Mouse (Mus musculus): Measurements from ENCODE around the gene Kcnn4.

Gene Kcnn4

GRCm38 (mm10) chr7:24369731-24370541 is at the start of gene Kcnn4:
Gene Kcnn4 (plus strand): TSS chr7:24370263.
- no peak for DNase-seq (ENCODE audit: low read depth, low spot score)

GRCm38 (mm10) chr7:24322593-24322992 is 47.5 kb upstream of the Kcnn4 start:
- DNase-seq (ENCODE audit: low read depth, low spot score), result no peak

- DNase-seq (ENCODE audit: low read depth, low spot score), result no peak
Measured at GRCm38 (mm10) chr7:24325197-24325596, 44.9 kb upstream of the Kcnn4 start.

- DNase-seq (ENCODE audit: low read depth, low spot score), result peak; percentile 43
Measured at GRCm38 (mm10) chr7:24325675-24326128, 44.4 kb upstream of the Kcnn4 start.

- no peak for DNase-seq (ENCODE audit: low read depth, low spot score)
Measured at GRCm38 (mm10) chr7:24326273-24327135, 43.6 kb upstream of the Kcnn4 start.

GRCm38 (mm10) chr7:24327281-24327975 is 42.6 kb upstream of the Kcnn4 start:
- no peak for DNase-seq (ENCODE audit: low read depth, low spot score)

- DNase-seq (ENCODE audit: low read depth, low spot score), result no peak
Measured at GRCm38 (mm10) chr7:24333304-24333986, 36.6 kb upstream of the Kcnn4 start, which contains the start of gene Tescl. Gene Tescl (minus strand): TSS chr7:24333936.

- DNase-seq (ENCODE audit: low read depth, low spot score), result peak; percentile 68
Measured at GRCm38 (mm10) chr7:24335699-24336309, 34.3 kb upstream of the Kcnn4 start.

GRCm38 (mm10) chr7:24338241-24338640 is 31.8 kb upstream of the Kcnn4 start:
- no peak for DNase-seq (ENCODE audit: low read depth, low spot score)

- DNase-seq (ENCODE audit: low read depth, low spot score), result no peak
Measured at GRCm38 (mm10) chr7:24343701-24344272, 26.3 kb upstream of the Kcnn4 start.

GRCm38 (mm10) chr7:24346444-24346843 is 23.6 kb upstream of the Kcnn4 start:
- DNase-seq (ENCODE audit: low read depth, low spot score), result no peak

GRCm38 (mm10) chr7:24348896-24349295 is 21.2 kb upstream of the Kcnn4 start, which contains the start of gene Lypd5:
Gene Lypd5 (plus strand): TSS chr7:24349196.
- DNase-seq (ENCODE audit: low read depth, low spot score), result no peak

GRCm38 (mm10) chr7:24355646-24356045 is 14.4 kb upstream of the Kcnn4 start:
- no peak for DNase-seq (ENCODE audit: low read depth, low spot score)

- no peak for DNase-seq (ENCODE audit: low read depth, low spot score)
Measured at GRCm38 (mm10) chr7:24356081-24356480, 14.0 kb upstream of the Kcnn4 start.

- DNase-seq (ENCODE audit: low read depth, low spot score), result no peak
Measured at GRCm38 (mm10) chr7:24357899-24358298, 12.2 kb upstream of the Kcnn4 start.

GRCm38 (mm10) chr7:24359269-24359668 is 10.8 kb upstream of the Kcnn4 start:
- DNase-seq (ENCODE audit: low read depth, low spot score), result peak; percentile 66

- DNase-seq (ENCODE audit: low read depth, low spot score), result no peak
Measured at GRCm38 (mm10) chr7:24361001-24361400, 9.1 kb upstream of the Kcnn4 start.

GRCm38 (mm10) chr7:24363228-24363627 is 6.8 kb upstream of the Kcnn4 start:
- DNase-seq (ENCODE audit: low read depth, low spot score), result no peak

GRCm38 (mm10) chr7:24364827-24365226 is 5.2 kb upstream of the Kcnn4 start:
- DNase-seq (ENCODE audit: low read depth, low spot score), result peak; percentile 89

- DNase-seq (ENCODE audit: low read depth, low spot score), result no peak
Measured at GRCm38 (mm10) chr7:24365258-24366014, 4.6 kb upstream of the Kcnn4 start.

All from forelimb bud, embryonic 11.5 days (tissue).